Mouse (Mus musculus) thymus, postnatal 0 days (tissue): ENCODE measurements around the gene U2af2. TPM values are rescaled to one million over a fixed set of nuclear protein-coding genes. Genes with fewer than 3 reads are reported as not detected.
"Not testable (repeated sequence)": the region's sequence is repeated elsewhere in the genome, so short reads cannot be mapped to it uniquely, and the experiment has no call there.

Experiments used
- DNase-seq: peaks from one replicate; pipeline ENCODE4 v3.0.0-alpha.2; 2015; ENCODE audit warnings: low spot score
- polyA plus RNA-seq: library from polyadenylated mRNA; unstranded; fragments of >200 nt; fragmentation: Nextera tagmentation; extraction: Ambion mirVana; gene quantifications from 2 replicates; pipeline ENCODE4 v1.2.1, GENCODE M21; 2015

Gene U2af2
- polyA plus RNA-seq, 1 experiment from 2014 or later, result 131 TPM

- no peak for DNase-seq
Observed at GRCm38 (mm10) chr7:5064886-5065285, 2.9 kb downstream of the U2af2 start.

- no peak for DNase-seq
Observed at GRCm38 (mm10) chr7:5073586-5073985, 11.6 kb downstream of the U2af2 start.

GRCm38 (mm10) chr7:5074984-5075383 lies 13.0 kb downstream of the U2af2 start:
- DNase-seq, result no peak

- DNase-seq, result no peak
Observed at GRCm38 (mm10) chr7:5076931-5077330, 15.0 kb downstream of the U2af2 start.

- not testable (repeated sequence) for DNase-seq
Observed at GRCm38 (mm10) chr7:5079365-5080009, 17.5 kb downstream of the U2af2 start.

GRCm38 (mm10) chr7:5080010-5080751 lies 18.2 kb downstream of the U2af2 start, which contains the start of gene Epn1:
Gene Epn1, plus strand, starts transcription at chr7:5080235.
- DNase-seq, result peak; percentile 98

- DNase-seq, result no peak
Observed at GRCm38 (mm10) chr7:5080815-5081214, 18.9 kb downstream of the U2af2 start.

- no peak for DNase-seq
Observed at GRCm38 (mm10) chr7:5081241-5081640, 19.3 kb downstream of the U2af2 start.

GRCm38 (mm10) chr7:5081939-5082338 lies 20.0 kb downstream of the U2af2 start:
- no peak for DNase-seq

- no peak for DNase-seq
Observed at GRCm38 (mm10) chr7:5083325-5084105, 21.6 kb downstream of the U2af2 start.

GRCm38 (mm10) chr7:5085512-5085911 lies 23.6 kb downstream of the U2af2 start:
- no peak for DNase-seq

- DNase-seq, result no peak
Observed at GRCm38 (mm10) chr7:5086921-5087440, 25.0 kb downstream of the U2af2 start.

GRCm38 (mm10) chr7:5087886-5088285 lies 25.9 kb downstream of the U2af2 start:
- DNase-seq, result no peak

GRCm38 (mm10) chr7:5089853-5090252 lies 27.9 kb downstream of the U2af2 start:
- no peak for DNase-seq

- no peak for DNase-seq
Observed at GRCm38 (mm10) chr7:5091008-5091728, 29.2 kb downstream of the U2af2 start.

- DNase-seq, result no peak
Observed at GRCm38 (mm10) chr7:5092381-5092780, 30.4 kb downstream of the U2af2 start.

GRCm38 (mm10) chr7:5092831-5093510 lies 31.0 kb downstream of the U2af2 start:
- no peak for DNase-seq

GRCm38 (mm10) chr7:5098769-5099168 lies 36.8 kb downstream of the U2af2 start:
- DNase-seq, result no peak

- no peak for DNase-seq
Observed at GRCm38 (mm10) chr7:5099796-5100195, 37.9 kb downstream of the U2af2 start.

- DNase-seq, result no peak
Observed at GRCm38 (mm10) chr7:5101066-5101663, 39.2 kb downstream of the U2af2 start.
